Mouse (Mus musculus) heart, embryonic 10.5 days (tissue): ENCODE results near the gene Pcbp1. TPM values are rescaled to one million over a fixed set of nuclear protein-coding genes. Genes with fewer than 3 reads are reported as not detected.

Source experiments
- DNase-seq: peaks from one replicate; pipeline ENCODE4 v3.0.0-alpha.2; 2017; ENCODE audit warnings: low spot score
- H3K27ac ChIP-seq: fragments of 300-500 bp; sonication (generic); 2 replicates; pipeline ENCODE4 v1.5.1; 2016; ENCODE audit warnings: mild to moderate bottlenecking
- H3K27me3 ChIP-seq: fragments of 300-500 bp; sonication (generic); 2 replicates; pipeline ENCODE4 v1.6.1; 2016; ENCODE audit warnings: mild to moderate bottlenecking; ENCODE audit not compliant: poor library complexity, insufficient read depth, severe bottlenecking
- H3K36me3 ChIP-seq: fragments of 300-500 bp; sonication (generic); 2 replicates; pipeline ENCODE4 v1.6.1; 2016; ENCODE audit warnings: mild to moderate bottlenecking, moderate library complexity
- H3K4me1 ChIP-seq: fragments of 300-500 bp; sonication (generic); 2 replicates; pipeline ENCODE4 v1.6.1; 2016; ENCODE audit warnings: mild to moderate bottlenecking
- H3K4me3 ChIP-seq: fragments of 300-500 bp; sonication (generic); 2 replicates; pipeline ENCODE4 v1.5.1; 2016; ENCODE audit warnings: mild to moderate bottlenecking, moderate library complexity
- H3K9me3 ChIP-seq: fragments of 300-500 bp; sonication (generic); 2 replicates; pipeline ENCODE4 v1.6.1; 2016; ENCODE audit warnings: mild to moderate bottlenecking, moderate library complexity
- WGBS: fragments of 180-500 bp; shearing (Covaris S2); methylation state at CpG from one replicate; pipeline ENCODE4 v1.1.7; 2016; 5-methylcytosine and 5-hydroxymethylcytosine counted together
- polyA plus RNA-seq: library from polyadenylated mRNA; unstranded; fragments of >200 nt; fragmentation: Nextera tagmentation; extraction: Ambion mirVana; gene quantifications from 2 replicates; pipeline ENCODE4 v1.2.1, GENCODE M21; 2016

Pcbp1 gene
- polyA plus RNA-seq, 1 experiment from 2014 or later: 428 TPM

- Histone ChIP-seq H3K36me3 (peaks cover 50% of the 10 kb centered on the region), H3K27ac (no peak overlapping the region), H3K4me3 (no peak overlapping the region), H3K9me3 (no peaks in the 10 kb centered on the region), H3K4me1 (peaks cover 4% of the 10 kb centered on the region; the same call in 1 of the 2 replicates), H3K27me3 (no peaks in the 10 kb centered on the region)
- DNase-seq: no peak
- 83% methylated on average over 3 of the region's 3 CpGs for WGBS
Measured at GRCm38 (mm10) chr6:86543869-86544268, 17.7 kb upstream of the Pcbp1 start.

GRCm38 (mm10) chr6:86543060-86543459, 16.9 kb upstream of the Pcbp1 start:
- Histone ChIP-seq H3K27ac (no peak overlapping the region), H3K4me1 (peaks cover 3% of the 10 kb centered on the region; the same call in 1 of the 2 replicates), H3K36me3 (peaks cover 44% of the 10 kb centered on the region), H3K9me3 (no peaks in the 10 kb centered on the region), H3K4me3 (no peak overlapping the region), H3K27me3 (no peaks in the 10 kb centered on the region)
- WGBS: 95% methylated on average over 13 of the region's 13 CpGs
- no peak for DNase-seq

- no peaks in the 10 kb centered on the region for H3K4me1 ChIP-seq
- no peak overlapping the region for H3K27ac ChIP-seq
- peaks cover 43% of the 10 kb centered on the region for H3K36me3 ChIP-seq
- H3K27me3 ChIP-seq: no peaks in the 10 kb centered on the region
- no peak overlapping the region for H3K4me3 ChIP-seq
- H3K9me3 ChIP-seq: no peaks in the 10 kb centered on the region
- no peak for DNase-seq
- WGBS: 79% methylated on average over 2 of the region's 2 CpGs
Measured at GRCm38 (mm10) chr6:86541650-86542049, 15.5 kb upstream of the Pcbp1 start.

GRCm38 (mm10) chr6:86528451-86528785, 2.3 kb upstream of the Pcbp1 start:
- no peaks in the 10 kb centered on the region for H3K27me3 ChIP-seq
- no peaks in the 10 kb centered on the region for H3K9me3 ChIP-seq
- peaks cover 42% of the 10 kb centered on the region for H3K36me3 ChIP-seq
- no peak overlapping the region; the same call in 1 of the 2 replicates for H3K27ac ChIP-seq
- DNase-seq: no peak
- WGBS: 80% methylated on average over 1 of the region's 1 CpGs
- no peak overlapping the region for H3K4me3 ChIP-seq
- peaks cover 14% of the 10 kb centered on the region for H3K4me1 ChIP-seq

GRCm38 (mm10) chr6:86527766-86528450, 1.8 kb upstream of the Pcbp1 start:
- peak overlapping the region; percentile 88 for H3K4me3 ChIP-seq
- peak overlapping the region; percentile 99 for H3K27ac ChIP-seq
- H3K4me1 ChIP-seq: peaks cover 19% of the 10 kb centered on the region
- H3K27me3 ChIP-seq: no peaks in the 10 kb centered on the region
- DNase-seq: no peak
- H3K36me3 ChIP-seq: peaks cover 40% of the 10 kb centered on the region
- H3K9me3 ChIP-seq: no peaks in the 10 kb centered on the region
- WGBS: 83% methylated on average over 1 of the region's 4 CpGs

- Histone ChIP-seq H3K36me3 (peaks cover 38% of the 10 kb centered on the region), H3K27me3 (no peaks in the 10 kb centered on the region), H3K4me1 (peaks cover 25% of the 10 kb centered on the region), H3K9me3 (no peaks in the 10 kb centered on the region), H3K27ac (peak overlapping the region; percentile 99), H3K4me3 (peak overlapping the region; percentile 88)
- WGBS: 6% methylated on average over 49 of the region's 49 CpGs
- peak; percentile 93 for DNase-seq
Measured at GRCm38 (mm10) chr6:86526961-86527740, 1.0 kb upstream of the Pcbp1 start.

- peak overlapping the region; percentile 99 for H3K27ac ChIP-seq
- H3K4me3 ChIP-seq: peak overlapping the region; percentile 88
- H3K4me1 ChIP-seq: peaks cover 25% of the 10 kb centered on the region
- 1% methylated on average over 36 of the region's 36 CpGs for WGBS
- peak; percentile 92 for DNase-seq
- peaks cover 40% of the 10 kb centered on the region for H3K36me3 ChIP-seq
- H3K9me3 ChIP-seq: no peaks in the 10 kb centered on the region
- H3K27me3 ChIP-seq: no peaks in the 10 kb centered on the region
Measured at GRCm38 (mm10) chr6:86525646-86526031, 482 bp downstream of the Pcbp1 start.

GRCm38 (mm10) chr6:86524879-86525645, 1.1 kb downstream of the Pcbp1 start:
- Histone ChIP-seq H3K27ac (peak overlapping the region; percentile 99), H3K4me3 (peak overlapping the region; percentile 88), H3K4me1 (peaks cover 25% of the 10 kb centered on the region), H3K9me3 (no peaks in the 10 kb centered on the region), H3K27me3 (no peaks in the 10 kb centered on the region), H3K36me3 (peaks cover 40% of the 10 kb centered on the region)
- WGBS: under 1% methylated on average over 51 of the region's 51 CpGs
- DNase-seq: peak; percentile 84

- peaks cover 27% of the 10 kb centered on the region for H3K4me1 ChIP-seq
- H3K27ac ChIP-seq: peak overlapping the region; percentile 99
- under 1% methylated on average over 15 of the region's 15 CpGs for WGBS
- H3K36me3 ChIP-seq: peaks cover 34% of the 10 kb centered on the region
- H3K4me3 ChIP-seq: peak overlapping the region; percentile 88
- no peaks in the 10 kb centered on the region for H3K9me3 ChIP-seq
- H3K27me3 ChIP-seq: no peaks in the 10 kb centered on the region
- DNase-seq: no peak
Measured at GRCm38 (mm10) chr6:86523755-86524434, 2.2 kb downstream of the Pcbp1 start.

- peak overlapping the region; percentile 99 for H3K27ac ChIP-seq
- H3K4me3 ChIP-seq: peak overlapping the region; percentile 88
- no peak for DNase-seq
- H3K36me3 ChIP-seq: peaks cover 34% of the 10 kb centered on the region
- H3K27me3 ChIP-seq: no peaks in the 10 kb centered on the region
- H3K9me3 ChIP-seq: no peaks in the 10 kb centered on the region
- WGBS: 33% methylated on average over 3 of the region's 3 CpGs
- H3K4me1 ChIP-seq: peaks cover 27% of the 10 kb centered on the region
Measured at GRCm38 (mm10) chr6:86523242-86523754, 2.8 kb downstream of the Pcbp1 start.

- Histone ChIP-seq H3K9me3 (no peaks in the 10 kb centered on the region), H3K27ac (peak overlapping the region; percentile 26; the same call in 1 of the 2 replicates), H3K36me3 (peaks cover 34% of the 10 kb centered on the region), H3K4me1 (peaks cover 22% of the 10 kb centered on the region), H3K4me3 (no peak overlapping the region), H3K27me3 (no peaks in the 10 kb centered on the region)
- no peak for DNase-seq
- WGBS: 79% methylated on average over 5 of the region's 5 CpGs
Measured at GRCm38 (mm10) chr6:86522001-86522911, 3.9 kb downstream of the Pcbp1 start.
